Mouse (Mus musculus): ENCODE measurements around the gene Cdk14. TPM values are rescaled to one million over a fixed set of nuclear protein-coding genes. Genes with fewer than 3 reads are reported as not detected.

The Cdk14 gene
- polyA plus RNA-seq, 1 experiment: 48.5 TPM

- Histone ChIP-seq H3K27me3 (ENCODE audit: control insufficient read depth, insufficient read depth, low read length) (no peaks in the 10 kb centered on the region), H3K27ac (ENCODE audit: insufficient read depth, low read length) (no peak overlapping the region), H3K4me3 (replicated peaks; ENCODE audit: insufficient read depth, low read depth, low read length) (no peak overlapping the region), H3K4me1 (ENCODE audit: control insufficient read depth, insufficient read depth, low read length) (no peaks in the 10 kb centered on the region)
- 89% methylated on average over 4 of the region's 4 CpGs for WGBS
- no peak for DNase-seq
- TF ChIP-seq POLR2A (IDR thresholded peaks at IDR 0.05; ENCODE audit: borderline replicate concordance, insufficient read depth, low read length) (no peak), CTCF (IDR thresholded peaks at IDR 0.05; ENCODE audit: borderline replicate concordance, insufficient read depth, low read depth, low read length) (no peak)
Observed at GRCm38 (mm10) chr5:5226966-5227365, 193.1 kb downstream of the Cdk14 start.

- Histone ChIP-seq H3K4me1 (ENCODE audit: control insufficient read depth, insufficient read depth, low read length) (no peaks in the 10 kb centered on the region), H3K27ac (ENCODE audit: insufficient read depth, low read length) (no peak overlapping the region), H3K27me3 (ENCODE audit: control insufficient read depth, insufficient read depth, low read length) (no peaks in the 10 kb centered on the region), H3K4me3 (replicated peaks; ENCODE audit: insufficient read depth, low read depth, low read length) (no peak overlapping the region)
- WGBS: 83% methylated on average over 1 of the region's 1 CpGs
- no peak for DNase-seq
- no peak for TF ChIP-seq POLR2A (IDR thresholded peaks at IDR 0.05; ENCODE audit: borderline replicate concordance, insufficient read depth, low read length)
- no peak for TF ChIP-seq CTCF (IDR thresholded peaks at IDR 0.05; ENCODE audit: borderline replicate concordance, insufficient read depth, low read depth, low read length)
Observed at GRCm38 (mm10) chr5:5211780-5212135, 208.4 kb downstream of the Cdk14 start.

GRCm38 (mm10) chr5:5211034-5211779 is 208.9 kb downstream of the Cdk14 start:
- 44% methylated on average over 7 of the region's 7 CpGs for WGBS
- Histone ChIP-seq H3K27ac (ENCODE audit: insufficient read depth, low read length) (no peak overlapping the region), H3K4me1 (ENCODE audit: control insufficient read depth, insufficient read depth, low read length) (no peaks in the 10 kb centered on the region), H3K4me3 (replicated peaks; ENCODE audit: insufficient read depth, low read depth, low read length) (no peak overlapping the region), H3K27me3 (ENCODE audit: control insufficient read depth, insufficient read depth, low read length) (no peaks in the 10 kb centered on the region)
- DNase-seq: no peak
- TF ChIP-seq CTCF (IDR thresholded peaks at IDR 0.05; ENCODE audit: borderline replicate concordance, insufficient read depth, low read depth, low read length): no peak
- no peak for TF ChIP-seq POLR2A (IDR thresholded peaks at IDR 0.05; ENCODE audit: borderline replicate concordance, insufficient read depth, low read length)

GRCm38 (mm10) chr5:5208016-5208415 is 212.1 kb downstream of the Cdk14 start:
- WGBS: 37% methylated on average over 4 of the region's 4 CpGs
- TF ChIP-seq CTCF (IDR thresholded peaks at IDR 0.05; ENCODE audit: borderline replicate concordance, insufficient read depth, low read depth, low read length) (no peak), POLR2A (IDR thresholded peaks at IDR 0.05; ENCODE audit: borderline replicate concordance, insufficient read depth, low read length) (no peak)
- no peak for DNase-seq
- no peak overlapping the region for H3K4me3 ChIP-seq (replicated peaks; ENCODE audit: insufficient read depth, low read depth, low read length)
- H3K27me3 ChIP-seq (ENCODE audit: control insufficient read depth, insufficient read depth, low read length): no peaks in the 10 kb centered on the region
- H3K27ac ChIP-seq (ENCODE audit: insufficient read depth, low read length): no peak overlapping the region
- no peaks in the 10 kb centered on the region; the same call in 1 of the 2 replicates for H3K4me1 ChIP-seq (ENCODE audit: control insufficient read depth, insufficient read depth, low read length)

DNA sequence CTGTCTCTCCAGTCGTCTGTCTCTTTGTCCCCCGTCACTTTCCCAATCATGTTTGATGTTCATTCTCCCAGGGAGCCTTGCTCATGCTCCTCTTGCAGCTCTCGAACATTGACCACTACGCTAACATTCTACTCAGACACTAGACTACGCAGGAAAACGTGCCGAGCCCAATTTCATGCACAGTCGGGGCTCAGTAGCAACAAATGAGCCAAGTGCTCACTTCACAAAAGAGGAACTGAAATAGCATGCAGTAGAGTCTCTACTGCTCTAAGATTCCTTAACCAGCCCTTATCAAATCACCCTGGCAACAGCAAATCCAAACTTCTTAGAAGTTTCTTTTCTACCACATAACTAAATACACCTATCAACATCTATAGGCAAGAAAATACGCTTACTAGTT is 214.1 kb downstream of the Cdk14 start:
- 29% methylated on average over 9 of the region's 9 CpGs for WGBS
- H3K27me3 ChIP-seq (ENCODE audit: control insufficient read depth, insufficient read depth, low read length): no peaks in the 10 kb centered on the region
- H3K4me3 ChIP-seq (replicated peaks; ENCODE audit: insufficient read depth, low read depth, low read length): no peak overlapping the region
- no peak for TF ChIP-seq CTCF (IDR thresholded peaks at IDR 0.05; ENCODE audit: borderline replicate concordance, insufficient read depth, low read depth, low read length)
- no peak for TF ChIP-seq POLR2A (IDR thresholded peaks at IDR 0.05; ENCODE audit: borderline replicate concordance, insufficient read depth, low read length)
- no peaks in the 10 kb centered on the region; the same call in 1 of the 2 replicates for H3K4me1 ChIP-seq (ENCODE audit: control insufficient read depth, insufficient read depth, low read length)
- no peak for DNase-seq
- no peak overlapping the region for H3K27ac ChIP-seq (ENCODE audit: insufficient read depth, low read length)

DNA sequence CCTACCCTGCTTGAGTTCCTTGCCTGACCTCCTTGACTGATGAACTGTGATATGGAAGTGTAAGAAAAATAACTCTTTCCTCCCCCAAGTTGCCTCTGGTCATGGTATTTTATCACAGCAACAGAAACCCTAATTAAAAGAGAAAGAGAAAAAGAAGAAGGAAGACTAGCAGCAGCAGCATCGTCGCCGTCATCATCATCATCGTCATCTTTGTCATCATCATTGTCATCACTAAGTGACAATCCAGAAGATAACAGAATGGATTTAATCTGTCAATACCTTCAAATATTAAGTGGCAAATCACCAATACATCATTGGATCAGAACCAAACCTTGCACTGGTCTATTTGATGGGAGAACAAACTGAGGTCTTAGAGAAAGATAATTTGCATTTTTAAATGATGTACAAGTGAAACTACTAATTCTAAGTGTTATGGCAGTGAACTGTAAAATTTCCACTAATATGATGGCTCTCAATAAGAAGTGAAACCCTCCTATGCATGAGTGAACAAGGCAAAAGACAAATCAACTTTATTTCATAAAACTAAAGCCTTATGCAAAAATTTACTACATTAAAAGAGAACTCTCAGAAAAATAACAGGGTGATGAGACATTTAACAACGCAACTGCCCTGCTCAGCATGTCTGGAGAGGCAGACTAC is 225.4 kb downstream of the Cdk14 start:
- Histone ChIP-seq H3K4me3 (replicated peaks; ENCODE audit: insufficient read depth, low read depth, low read length) (no peak overlapping the region), H3K27me3 (ENCODE audit: control insufficient read depth, insufficient read depth, low read length) (no peaks in the 10 kb centered on the region), H3K4me1 (ENCODE audit: control insufficient read depth, insufficient read depth, low read length) (no peaks in the 10 kb centered on the region), H3K27ac (ENCODE audit: insufficient read depth, low read length) (no peak overlapping the region)
- no peak for DNase-seq
- 94% methylated on average over 5 of the region's 5 CpGs for WGBS
- no peak for TF ChIP-seq POLR2A (IDR thresholded peaks at IDR 0.05; ENCODE audit: borderline replicate concordance, insufficient read depth, low read length)
- no peak for TF ChIP-seq CTCF (IDR thresholded peaks at IDR 0.05; ENCODE audit: borderline replicate concordance, insufficient read depth, low read depth, low read length)

DNA sequence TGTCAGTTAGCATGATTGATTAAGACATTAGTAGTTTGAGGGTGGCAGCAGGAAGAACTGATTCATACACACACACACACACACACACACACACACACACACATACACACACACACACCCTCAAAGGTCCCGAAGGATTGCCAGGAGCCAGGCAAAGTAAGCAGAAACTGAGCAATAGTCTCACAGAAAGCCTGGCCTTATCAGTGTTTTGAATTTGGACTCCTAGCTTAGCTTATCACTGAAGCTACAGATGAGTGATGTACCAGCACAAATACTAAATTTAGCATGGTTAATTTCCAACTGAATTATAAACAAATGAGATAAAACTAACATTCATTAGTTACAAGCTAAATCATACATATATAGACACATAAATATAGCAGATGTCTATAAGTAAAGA is 230.5 kb downstream of the Cdk14 start:
- no peak for TF ChIP-seq POLR2A (IDR thresholded peaks at IDR 0.05; ENCODE audit: borderline replicate concordance, insufficient read depth, low read length)
- no peak for TF ChIP-seq CTCF (IDR thresholded peaks at IDR 0.05; ENCODE audit: borderline replicate concordance, insufficient read depth, low read depth, low read length)
- Histone ChIP-seq H3K27ac (ENCODE audit: insufficient read depth, low read length) (no peak overlapping the region), H3K4me3 (replicated peaks; ENCODE audit: insufficient read depth, low read depth, low read length) (no peak overlapping the region), H3K4me1 (ENCODE audit: control insufficient read depth, insufficient read depth, low read length) (no peaks in the 10 kb centered on the region), H3K27me3 (ENCODE audit: control insufficient read depth, insufficient read depth, low read length) (no peaks in the 10 kb centered on the region)
- no peak for DNase-seq
- WGBS: 67% methylated on average over 1 of the region's 1 CpGs

All from cerebellum, adult 2 months (tissue).